ENCODE assay signal across 16 mouse cellular contexts in the genomic region with DNA sequence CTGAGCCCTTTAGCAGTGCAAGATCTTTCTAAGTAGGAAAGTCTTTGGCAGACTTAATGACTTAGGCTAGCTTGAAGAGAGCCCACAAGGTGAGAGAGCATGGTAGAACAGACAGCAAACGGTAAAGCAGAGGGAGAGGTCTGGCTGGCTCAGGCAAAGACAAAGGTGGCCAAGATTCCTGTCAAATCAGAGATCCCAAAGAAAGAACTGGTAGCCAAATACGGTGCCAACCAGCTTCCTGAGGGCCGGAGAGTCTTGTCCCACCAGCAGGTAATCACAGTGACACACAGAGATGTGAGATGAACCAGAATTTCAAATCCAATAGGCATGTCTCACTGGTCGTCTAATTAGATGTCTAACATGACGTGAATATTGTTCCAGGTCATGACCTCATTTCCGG. TPM values are rescaled to one million over a fixed set of nuclear protein-coding genes. Genes with fewer than 3 reads are reported as not detected.
"Had no signal": no experiment of that assay in that cellular context is flagged by ENCODE, and none has a peak within 500 bp of the region (broad histone marks: within the 10 kb centered on the region; RNA-seq: fewer than 3 reads in every experiment).

No protein-coding gene starts in this region.

- H3K9me3 ChIP-seq: neural tube, embryonic 15.5 days; stomach, embryonic 15.5 days had no signal

- H3K4me1 ChIP-seq: neural tube, embryonic 15.5 days; stomach, embryonic 15.5 days had no signal

- H3K4me3 ChIP-seq: neural tube, embryonic 15.5 days; stomach, embryonic 15.5 days had no signal

- H3K27me3 ChIP-seq: neural tube, embryonic 15.5 days; stomach, embryonic 15.5 days had no signal

- H3K4me2 ChIP-seq: neural tube, embryonic 15.5 days; stomach, embryonic 15.5 days had no signal

- DNase-seq: retina, postnatal 1 day; right cerebral cortex, adult 18-20 months; right cerebral cortex, postnatal 14 days; right cerebral cortex, postnatal 25 days; right cerebral cortex, postnatal 4 days; spleen, adult 18-20 months; thymus, adult 18-20 months; thymus, adult 2 months; thymus, postnatal 14 days; thymus, postnatal 25 days; thymus, postnatal 36 days; thymus, postnatal 4 days had no signal

- H3K27ac ChIP-seq: neural tube, embryonic 15.5 days; stomach, embryonic 15.5 days; stomach, postnatal 0 days had no signal

- H3K36me3 ChIP-seq: neural tube, embryonic 15.5 days; stomach, embryonic 15.5 days had no signal

- H3K9ac ChIP-seq: neural tube, embryonic 15.5 days; stomach, embryonic 15.5 days had no signal

RNA-seq across cellular contexts. Expression of a gene that starts 40.6 kb away (rescaled TPM):
- polyA plus RNA-seq: small intestine, adult 2 months had no signal
